Mouse (Mus musculus): ENCODE data around the gene Zfp683. TPM values are rescaled to one million over a fixed set of nuclear protein-coding genes. Genes with fewer than 3 reads are reported as not detected.

Gene Zfp683
- total RNA-seq, 2 experiments from 2014 or later = not detected

- DNase-seq = no peak
- intact Hi-C loops (cut with DNase I) = no loop called here
Measured at GRCm38 (mm10) chr4:134090521-134091224, 37.0 kb downstream of the Zfp683 start.

GRCm38 (mm10) chr4:134091225-134091529 is 37.5 kb downstream of the Zfp683 start:
- no peak for DNase-seq
- intact Hi-C loops (cut with DNase I) = no loop called here

- peak in 1 of 2 experiments; percentile 39 for DNase-seq
- intact Hi-C loops (cut with DNase I) = no loop called here
Measured at GRCm38 (mm10) chr4:134092382-134093288, 39.0 kb downstream of the Zfp683 start.

GRCm38 (mm10) chr4:134094004-134094564 is 40.4 kb downstream of the Zfp683 start:
- no peak for DNase-seq
- intact Hi-C loops (cut with DNase I) = no loop called here

GRCm38 (mm10) chr4:134094923-134095547 is 41.4 kb downstream of the Zfp683 start, which contains the start of gene Cd52:
TSS of gene Cd52 (minus strand) at chr4:134095082.
- no peak for DNase-seq
- intact Hi-C loops (cut with DNase I) = no loop called here

GRCm38 (mm10) chr4:134096120-134096519 is 42.5 kb downstream of the Zfp683 start:
- intact Hi-C loops (cut with DNase I) = no loop called here
- DNase-seq = no peak

- DNase-seq = no peak
- intact Hi-C loops (cut with DNase I) = no loop called here
Measured at GRCm38 (mm10) chr4:134097015-134097608, 43.5 kb downstream of the Zfp683 start.

- DNase-seq = no peak
- intact Hi-C loops (cut with DNase I) = no loop called here
Measured at GRCm38 (mm10) chr4:134098628-134099027, 45.0 kb downstream of the Zfp683 start.

- DNase-seq = no peak
- intact Hi-C loops (cut with DNase I) = no loop called here
Measured at GRCm38 (mm10) chr4:134100245-134100644, 46.6 kb downstream of the Zfp683 start.

GRCm38 (mm10) chr4:134101979-134102741 is 48.5 kb downstream of the Zfp683 start, which contains the start of gene Ubxn11:
TSS of gene Ubxn11 (plus strand) at chr4:134102570.
- intact Hi-C loops (cut with DNase I) = no loop called here
- peak; percentile 68 to 70 for DNase-seq

GRCm38 (mm10) chr4:134102742-134103119 is 49.1 kb downstream of the Zfp683 start:
- intact Hi-C loops (cut with DNase I) = no loop called here
- no peak for DNase-seq

GRCm38 (mm10) chr4:134106105-134106504 is 52.5 kb downstream of the Zfp683 start:
- no peak for DNase-seq
- intact Hi-C loops (cut with DNase I) = no loop called here

GRCm38 (mm10) chr4:134107730-134108129 is 54.1 kb downstream of the Zfp683 start:
- no peak for DNase-seq
- intact Hi-C loops (cut with DNase I) = no loop called here

- intact Hi-C loops (cut with DNase I) = no loop called here
- no peak for DNase-seq
Measured at GRCm38 (mm10) chr4:134108196-134108595, 54.6 kb downstream of the Zfp683 start.

Other genes with a start within 250 kb of the Zfp683 start
- gene Rps6ka1, start 166.0 kb upstream of the Zfp683 start, total RNA-seq (2021) = 1 to 10 TPM; 4.9 to 6.1 TPM
- gene Hmgn2, start 85.2 kb upstream of the Zfp683 start, total RNA-seq (2021) = 10 to 100 TPM; 31.8 to 54.4 TPM
- gene Dhdds, start 52.9 kb upstream of the Zfp683 start, total RNA-seq (2021) = 10 to 100 TPM; 10.5 to 10.9 TPM
- gene Lin28a, start 35.0 kb upstream of the Zfp683 start, total RNA-seq (2021) = 1 to 10 TPM in 1 of 2 experiments, under 1 TPM in 1; 0.28 to 1.1 TPM
- not detected for gene Crybg2, start 7.0 kb downstream of the Zfp683 start, total RNA-seq (2021)
- gene Cd52, start 41.2 kb downstream of the Zfp683 start, total RNA-seq (2021) = 1 to 10 TPM; 1.1 to 1.9 TPM
- 1 to 10 TPM; 1.4 to 2.1 TPM for gene Ubxn11, start 48.7 kb downstream of the Zfp683 start, total RNA-seq (2021)
- 10 to 100 TPM; 17.1 to 19.7 TPM for gene Sh3bgrl3, start 75.0 kb downstream of the Zfp683 start, total RNA-seq (2021)
- gene Cep85, start 133.3 kb downstream of the Zfp683 start, total RNA-seq (2021) = 10 to 100 TPM; 51.0 to 64.2 TPM
- not detected for gene Gm7534, start 149.2 kb downstream of the Zfp683 start, total RNA-seq (2021)
- 1 to 10 TPM; 1.3 to 1.4 TPM for gene Catsper4, start 173.5 kb downstream of the Zfp683 start, total RNA-seq (2021)
- 10 to 100 TPM; 33.7 to 36.3 TPM for gene Cnksr1, start 184.6 kb downstream of the Zfp683 start, total RNA-seq (2021)
- not detected for gene E130218I03Rik, start 189.8 kb downstream of the Zfp683 start, total RNA-seq (2021)
- 1 to 10 TPM; 4.5 to 4.7 TPM for gene Zfp593, start 191.8 kb downstream of the Zfp683 start, total RNA-seq (2021)
- gene Gm30191, start 193.1 kb downstream of the Zfp683 start, total RNA-seq (2021) = not detected
- 1 to 10 TPM; 2.4 to 3.6 TPM for gene Grrp1, start 200.3 kb downstream of the Zfp683 start, total RNA-seq (2021)
- gene Pdik1l, start 234.1 kb downstream of the Zfp683 start, total RNA-seq (2021) = 1 to 10 TPM; 2.2 to 4.3 TPM

All from gastrocnemius, postnatal 36 days (tissue).